Mouse (Mus musculus) limb, embryonic 13.5 days (tissue): ENCODE data around the gene Apob. TPM values are rescaled to one million over a fixed set of nuclear protein-coding genes. Genes with fewer than 3 reads are reported as not detected.

ENCODE experiments used
- ATAC-seq: fragments of 200-750 bp; cut with Nextera tagmentation; 2 replicates; pipeline ENCODE4 v1.8.0; 2017; ENCODE audit warnings: low read depth, moderate number of reproducible peaks, moderate TSS enrichment; ENCODE audit not compliant: low FRiP score
- H3K27ac ChIP-seq: fragments of 300-500 bp; sonication (generic); 2 replicates; pipeline ENCODE4 v1.5.1; 2015; ENCODE audit warnings: inconsistent platforms, mild to moderate bottlenecking, moderate library complexity
- H3K27me3 ChIP-seq: fragments of 300-500 bp; sonication (generic); 2 replicates; pipeline ENCODE4 v1.6.1; 2015; ENCODE audit warnings: mild to moderate bottlenecking, inconsistent platforms
- H3K36me3 ChIP-seq: fragments of 300-500 bp; sonication (generic); 2 replicates; pipeline ENCODE4 v1.6.1; 2015; ENCODE audit warnings: inconsistent platforms, mild to moderate bottlenecking, moderate library complexity
- H3K4me1 ChIP-seq: fragments of 300-500 bp; sonication (generic); 2 replicates; pipeline ENCODE4 v1.6.1; 2015; ENCODE audit warnings: inconsistent platforms
- H3K4me2 ChIP-seq: fragments of 300-500 bp; sonication (generic); replicated peaks from 2 replicates; pipeline ENCODE4 v1.6.1; 2015; ENCODE audit warnings: inconsistent platforms, mild to moderate bottlenecking, moderate library complexity
- H3K4me3 ChIP-seq: fragments of 300-500 bp; sonication (generic); 2 replicates; pipeline ENCODE4 v1.5.1; 2015; ENCODE audit warnings: moderate library complexity, mild to moderate bottlenecking, inconsistent platforms
- H3K9ac ChIP-seq: fragments of 300-500 bp; sonication (generic); 2 replicates; pipeline ENCODE4 v1.6.1; 2015; ENCODE audit warnings: mild to moderate bottlenecking, inconsistent platforms
- H3K9me3 ChIP-seq: fragments of 300-500 bp; sonication (generic); 2 replicates; pipeline ENCODE4 v1.6.1; 2016; ENCODE audit warnings: inconsistent platforms
- WGBS: fragments of 180-500 bp; shearing (Covaris S2); methylation state at CpG from one replicate; pipeline ENCODE4 v1.1.7; 2015; 5-methylcytosine and 5-hydroxymethylcytosine counted together
- polyA plus RNA-seq: library from polyadenylated mRNA; unstranded; fragments of >200 nt; fragmentation: Nextera tagmentation; extraction: Ambion mirVana; gene quantifications from 2 replicates; pipeline ENCODE4 v1.2.1, GENCODE M21; 2015

Apob gene
- polyA plus RNA-seq, 1 experiment from 2014 or later, result 0.14 TPM

DNA sequence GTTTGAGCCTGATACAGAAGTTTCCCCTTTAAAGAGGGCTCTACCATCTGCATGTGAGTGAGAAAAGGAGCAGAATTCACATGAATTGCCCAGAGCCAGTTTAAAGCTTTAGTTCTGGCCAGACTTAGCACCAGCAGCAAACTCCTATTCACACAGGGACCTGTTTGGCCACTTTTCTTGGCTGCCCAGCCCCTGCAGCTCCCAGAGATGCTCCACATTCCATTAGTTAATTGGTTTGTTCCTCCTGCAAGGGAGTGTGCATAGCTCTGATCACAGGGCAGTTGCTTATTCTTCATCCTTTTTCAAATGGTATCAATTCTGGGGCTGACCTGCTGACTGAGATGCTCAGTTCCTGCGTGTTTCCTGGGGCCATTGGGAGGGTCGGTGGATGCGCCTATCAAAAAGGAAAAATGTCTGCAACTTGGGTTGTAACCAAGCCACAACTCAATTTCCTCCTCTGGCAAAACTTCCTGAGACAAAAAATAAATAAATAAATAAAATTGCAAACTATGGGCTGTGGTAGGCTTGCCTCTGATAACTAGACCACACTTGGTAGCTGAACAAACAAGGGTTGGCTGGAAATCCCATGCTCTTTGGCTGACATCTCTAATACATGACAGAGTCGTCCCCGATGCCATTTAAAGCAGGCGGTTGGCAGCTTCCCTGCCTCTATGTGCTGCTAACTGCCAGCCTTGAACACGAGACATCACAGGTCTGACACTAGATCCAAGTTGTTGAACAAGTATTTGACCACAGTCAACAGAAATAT, 65.4 kb downstream of the Apob start:
- Histone ChIP-seq H3K4me2 (no peak overlapping the region), H3K9ac (no peak overlapping the region), H3K27ac (no peak overlapping the region), H3K27me3 (no peaks in the 10 kb centered on the region), H3K4me1 (0 out of 2 replicates have a peak, but pooled peaks cover 2% of the 10 kb centered on the region), H3K36me3 (no peaks in the 10 kb centered on the region), H3K9me3 (no peaks in the 10 kb centered on the region), H3K4me3 (no peak overlapping the region)
- ATAC-seq, result no peak
- WGBS, result 74% methylated on average over 7 of the region's 7 CpGs

DNA sequence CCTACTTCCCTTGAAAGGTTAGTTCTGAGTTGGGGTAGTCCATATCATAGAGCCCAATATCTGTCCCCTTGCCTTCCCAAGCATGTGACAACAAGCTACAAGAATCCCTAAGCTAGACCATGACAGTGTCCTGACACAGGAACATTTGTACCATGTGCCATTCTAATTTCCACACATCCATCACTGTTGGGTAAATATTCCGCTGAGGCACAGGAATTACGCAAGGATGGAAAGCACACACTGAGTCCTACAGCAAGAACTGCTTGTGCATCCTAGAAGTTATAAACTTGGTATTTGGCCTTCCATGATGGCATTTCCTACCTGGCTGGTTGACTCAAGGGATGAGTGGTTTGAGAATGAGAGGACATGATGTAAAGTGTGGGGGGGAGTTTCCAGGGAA, 69.6 kb downstream of the Apob start:
- Histone ChIP-seq H3K9ac (no peak overlapping the region), H3K27me3 (no peaks in the 10 kb centered on the region)
- no peak for ATAC-seq

DNA sequence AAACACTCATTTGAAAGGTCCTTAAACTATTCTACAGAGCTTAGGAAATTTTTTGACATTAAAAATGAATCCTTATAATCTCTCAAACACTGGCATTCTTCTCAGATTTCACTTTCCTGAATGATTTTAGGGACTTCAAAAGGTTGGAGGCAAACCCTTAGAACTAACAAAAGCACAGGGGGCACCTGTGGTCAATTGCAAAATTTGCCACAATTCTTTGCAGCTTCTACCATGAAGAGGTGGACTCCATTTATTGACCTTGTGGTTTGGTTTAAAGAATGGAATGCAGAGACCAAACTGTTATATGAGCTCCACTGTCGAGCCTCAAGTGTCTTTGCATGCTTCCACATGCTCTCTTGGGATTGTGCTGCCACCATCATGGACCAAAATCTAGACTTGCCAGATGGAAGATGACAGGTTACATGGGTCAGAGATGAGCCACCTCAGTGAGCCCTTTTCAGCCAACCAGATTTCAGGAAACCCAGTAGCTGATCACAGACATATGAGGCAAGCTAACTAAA, 70.4 kb downstream of the Apob start:
- ATAC-seq, result no peak
- Histone ChIP-seq H3K36me3 (no peaks in the 10 kb centered on the region), H3K9me3 (no peaks in the 10 kb centered on the region), H3K4me1 (0 out of 2 replicates have a peak, but pooled peaks cover 2% of the 10 kb centered on the region), H3K27me3 (no peaks in the 10 kb centered on the region), H3K4me2 (no peak overlapping the region), H3K27ac (no peak overlapping the region), H3K4me3 (no peak overlapping the region), H3K9ac (no peak overlapping the region)
- 29% methylated on average over 1 of the region's 1 CpGs for WGBS

More for the DNA sequence above, 69.6 kb downstream of the Apob start:
- Histone ChIP-seq H3K4me3 (no peak overlapping the region), H3K36me3 (no peaks in the 10 kb centered on the region), H3K27ac (no peak overlapping the region), H3K4me2 (no peak overlapping the region), H3K9me3 (no peaks in the 10 kb centered on the region), H3K4me1 (0 out of 2 replicates have a peak, but pooled peaks cover 2% of the 10 kb centered on the region)
- WGBS, result 99% methylated on average over 2 of the region's 2 CpGs

DNA sequence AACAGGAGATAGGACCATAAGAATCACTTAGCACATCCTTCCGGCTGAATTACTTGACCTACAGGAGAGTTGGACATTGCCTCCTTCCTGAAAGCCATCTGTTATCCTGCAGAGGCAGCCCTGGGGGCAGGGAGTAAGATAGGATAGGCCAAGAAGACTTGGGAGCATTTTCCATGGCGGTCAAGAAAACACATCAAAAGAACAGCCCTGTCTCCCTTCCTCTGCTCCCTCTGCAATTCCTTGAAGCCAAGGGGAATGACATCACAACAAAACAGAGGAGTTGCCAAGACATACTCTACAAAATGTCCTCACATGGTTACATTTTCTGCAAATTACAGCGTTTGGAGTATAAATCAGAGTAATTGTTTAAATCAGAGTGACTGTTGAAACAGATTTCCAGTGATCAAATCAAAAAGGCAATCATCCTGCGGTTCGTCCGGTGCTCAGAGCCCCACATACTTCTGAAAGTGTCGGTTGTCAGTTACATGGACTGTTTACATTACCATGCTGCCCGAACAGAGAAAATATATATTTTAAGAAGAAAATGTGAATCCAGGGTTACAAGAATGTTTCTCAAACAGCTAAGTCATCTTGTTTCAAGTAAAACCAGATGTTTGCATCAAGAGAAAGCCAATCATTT, 78.7 kb downstream of the Apob start:
- no peak overlapping the region for H3K4me2 ChIP-seq
- WGBS, result 63% methylated on average over 8 of the region's 8 CpGs
- no peak for ATAC-seq
- no peak overlapping the region for H3K4me3 ChIP-seq
- H3K4me1 ChIP-seq, result no peaks in the 10 kb centered on the region
- H3K27me3 ChIP-seq, result no peaks in the 10 kb centered on the region
- H3K27ac ChIP-seq, result no peak overlapping the region
- H3K9ac ChIP-seq, result no peak overlapping the region
- no peaks in the 10 kb centered on the region for H3K36me3 ChIP-seq
- H3K9me3 ChIP-seq, result no peaks in the 10 kb centered on the region

DNA sequence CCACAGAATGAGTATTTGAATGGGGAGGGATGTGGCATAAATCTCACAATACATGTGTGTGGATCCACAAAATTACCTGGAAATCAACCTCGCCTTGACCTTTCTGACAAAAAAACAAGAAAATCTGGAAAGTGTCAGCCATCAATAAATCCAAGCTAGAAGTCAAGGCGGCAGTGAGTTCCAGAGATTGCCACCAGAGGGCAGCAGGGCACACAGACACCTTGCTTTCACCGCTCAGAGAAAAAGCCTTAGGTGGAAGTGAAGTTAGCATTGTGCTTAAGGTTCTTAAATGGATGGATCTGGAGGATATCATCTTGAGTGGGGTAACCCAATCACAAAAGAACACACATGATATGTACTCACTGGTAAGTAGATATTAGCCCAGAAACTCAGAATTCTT, 82.1 kb downstream of the Apob start:
- WGBS, result 6% methylated on average over 3 of the region's 3 CpGs
- no peak overlapping the region for H3K4me3 ChIP-seq
- ATAC-seq, result no peak
- H3K9me3 ChIP-seq, result no peaks in the 10 kb centered on the region
- no peak overlapping the region for H3K27ac ChIP-seq
- H3K9ac ChIP-seq, result no peak overlapping the region
- peaks cover 10% of the 10 kb centered on the region for H3K4me1 ChIP-seq
- peaks cover 3% of the 10 kb centered on the region; the same call in 1 of the 2 replicates for H3K27me3 ChIP-seq
- H3K36me3 ChIP-seq, result no peaks in the 10 kb centered on the region
- no peak overlapping the region for H3K4me2 ChIP-seq

DNA sequence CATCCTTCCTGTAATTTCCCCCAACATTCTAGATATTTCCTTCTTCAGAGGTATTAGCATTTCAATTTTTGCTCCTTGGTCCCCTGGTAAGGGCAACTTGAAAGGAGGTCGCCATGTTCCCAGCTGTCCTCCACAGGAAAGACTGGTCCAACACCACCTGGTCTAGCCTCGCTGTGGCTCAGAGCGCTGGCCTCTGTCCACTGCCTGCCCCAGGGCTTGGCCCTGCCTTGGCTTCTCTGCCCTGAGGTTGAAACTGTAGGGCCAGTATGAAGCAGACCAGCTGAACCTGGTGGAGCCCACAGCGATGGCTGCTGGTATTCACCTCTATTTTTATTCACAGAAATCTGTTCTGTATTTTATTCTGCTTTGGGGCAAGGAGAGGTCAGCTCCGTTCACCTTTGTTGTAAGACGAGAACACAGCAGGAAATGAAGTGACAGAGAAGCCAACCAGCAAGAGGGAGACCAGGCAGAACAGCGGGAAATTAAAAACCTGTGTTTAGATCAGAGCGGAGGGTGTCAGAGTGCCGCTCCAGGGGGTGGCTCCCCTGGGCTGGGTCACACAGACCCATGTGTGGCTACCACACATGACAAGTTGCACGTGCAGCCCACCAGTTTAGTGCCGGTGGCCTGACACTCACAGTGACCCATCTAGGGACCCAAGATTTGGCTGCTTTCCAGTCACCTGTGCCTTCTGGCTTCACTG, 86.1 kb downstream of the Apob start:
- Histone ChIP-seq H3K4me1 (peaks cover 10% of the 10 kb centered on the region), H3K27me3 (peaks cover 3% of the 10 kb centered on the region; the same call in 1 of the 2 replicates), H3K9ac (no peak overlapping the region), H3K36me3 (no peaks in the 10 kb centered on the region), H3K9me3 (0 out of 2 replicates have a peak, but pooled peaks cover 4% of the 10 kb centered on the region), H3K4me2 (no peak overlapping the region), H3K4me3 (no peak overlapping the region), H3K27ac (no peak overlapping the region)
- no peak for ATAC-seq
- 29% methylated on average over 11 of the region's 11 CpGs for WGBS

Other genes starting within 250 kb of the Apob start
- gene Ldah, start 230.5 kb downstream of the Apob start, polyA plus RNA-seq, result 66.2 and 72.8 TPM in 2 replicates